Mouse (Mus musculus): ENCODE results near the gene Guk1. TPM values are rescaled to one million over a fixed set of nuclear protein-coding genes. Genes with fewer than 3 reads are reported as not detected.
"Not testable (repeated sequence)": the region's sequence is repeated elsewhere in the genome, so short reads cannot be mapped to it uniquely, and the experiment has no call there.

The Guk1 gene
- polyA plus RNA-seq, 1 experiment from 2014 or later = 109 TPM

DNA sequence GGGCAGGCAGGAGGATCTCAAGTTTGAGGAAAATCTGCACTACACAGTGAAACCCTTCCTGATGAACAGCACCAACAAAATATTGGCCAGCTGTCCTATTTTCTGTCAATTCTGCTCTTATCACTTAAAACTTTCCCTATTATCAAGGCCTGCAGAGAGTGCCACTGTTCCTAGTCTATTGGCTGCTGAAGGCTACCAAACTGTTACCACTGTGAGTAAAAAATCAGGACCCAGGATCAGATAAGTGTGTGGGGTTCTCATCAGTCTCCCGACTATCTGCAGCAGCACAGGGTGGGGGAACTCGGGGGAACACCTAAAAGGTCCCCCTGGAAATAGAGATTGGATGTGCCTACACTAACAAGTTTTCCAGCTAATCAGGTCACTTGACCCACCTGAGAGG, 33.2 kb upstream of the Guk1 start:
- Histone ChIP-seq H3K27ac (no peak overlapping the region), H3K4me3 (no peak overlapping the region), H3K9ac (no peak overlapping the region), H3K4me2 (peak overlapping the region; percentile 80), H3K27me3 (no peaks in the 10 kb centered on the region), H3K36me3 (no peaks in the 10 kb centered on the region), H3K4me1 (replicated peaks) (peaks cover 70% of the 10 kb centered on the region), H3K9me3 (replicated peaks) (no peaks in the 10 kb centered on the region)
- 30% methylated on average over 2 of the region's 2 CpGs for WGBS
- no peak for ATAC-seq (replicated peaks; ENCODE audit: insufficient number of reproducible peaks, insufficient read depth, low FRiP score, low read depth)

DNA sequence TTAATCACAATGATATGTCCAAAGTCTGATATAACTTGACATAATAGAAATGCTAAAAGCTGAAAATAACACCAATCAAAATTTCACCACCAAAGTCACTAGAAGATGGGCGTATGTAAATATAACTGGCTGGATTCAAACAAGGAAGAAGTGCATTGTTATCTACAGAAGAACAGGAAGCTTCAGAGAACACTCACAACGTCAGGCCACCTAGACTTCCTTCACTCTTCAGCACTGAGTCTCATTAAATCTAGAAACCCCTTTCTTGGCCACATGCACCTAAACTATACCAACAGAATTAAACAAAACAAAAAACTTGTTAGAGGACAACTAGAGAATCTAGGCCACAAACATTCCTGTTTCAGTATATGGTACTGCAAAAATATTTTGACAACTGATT, 32.5 kb upstream of the Guk1 start:
- ATAC-seq (replicated peaks; ENCODE audit: insufficient number of reproducible peaks, insufficient read depth, low FRiP score, low read depth) = no peak
- H3K36me3 ChIP-seq = peaks cover 5% of the 10 kb centered on the region; the same call in 1 of the 2 replicates
- WGBS = 23% methylated on average over 2 of the region's 2 CpGs
- peaks cover 70% of the 10 kb centered on the region for H3K4me1 ChIP-seq (replicated peaks)
- H3K27me3 ChIP-seq = no peaks in the 10 kb centered on the region
- H3K9ac ChIP-seq = no peak overlapping the region
- no peaks in the 10 kb centered on the region for H3K9me3 ChIP-seq (replicated peaks)
- H3K27ac ChIP-seq = no peak overlapping the region
- H3K4me3 ChIP-seq = no peak overlapping the region
- H3K4me2 ChIP-seq = no peak overlapping the region; the same call in 1 of the 2 replicates

DNA sequence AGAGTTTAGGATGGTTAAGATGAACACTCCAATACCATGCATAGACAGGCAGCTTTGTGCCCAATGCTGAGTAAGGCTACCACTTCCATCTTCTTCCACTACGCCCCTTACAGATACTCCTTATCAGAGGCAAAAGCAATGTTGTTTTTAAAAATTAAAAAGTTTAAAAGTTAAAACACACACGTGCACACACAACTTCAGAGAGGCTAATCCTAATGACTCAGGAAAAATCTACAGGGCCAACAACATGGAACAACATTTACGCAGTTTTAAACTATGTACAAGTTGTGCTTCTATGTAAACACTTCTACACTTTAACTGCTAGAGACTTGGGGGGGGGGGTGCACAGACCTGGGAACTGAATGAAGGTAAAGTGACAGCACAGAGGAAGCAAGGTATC, 32.0 kb upstream of the Guk1 start:
- Histone ChIP-seq H3K27ac (no peak overlapping the region), H3K9me3 (replicated peaks) (no peaks in the 10 kb centered on the region), H3K4me3 (no peak overlapping the region), H3K9ac (no peak overlapping the region), H3K4me1 (replicated peaks) (peaks cover 70% of the 10 kb centered on the region), H3K4me2 (no peak overlapping the region; the same call in 1 of the 2 replicates), H3K27me3 (no peaks in the 10 kb centered on the region), H3K36me3 (peaks cover 6% of the 10 kb centered on the region; the same call in 1 of the 2 replicates)
- no peak for ATAC-seq (replicated peaks; ENCODE audit: insufficient number of reproducible peaks, insufficient read depth, low FRiP score, low read depth)
- 79% methylated on average over 3 of the region's 3 CpGs for WGBS

DNA sequence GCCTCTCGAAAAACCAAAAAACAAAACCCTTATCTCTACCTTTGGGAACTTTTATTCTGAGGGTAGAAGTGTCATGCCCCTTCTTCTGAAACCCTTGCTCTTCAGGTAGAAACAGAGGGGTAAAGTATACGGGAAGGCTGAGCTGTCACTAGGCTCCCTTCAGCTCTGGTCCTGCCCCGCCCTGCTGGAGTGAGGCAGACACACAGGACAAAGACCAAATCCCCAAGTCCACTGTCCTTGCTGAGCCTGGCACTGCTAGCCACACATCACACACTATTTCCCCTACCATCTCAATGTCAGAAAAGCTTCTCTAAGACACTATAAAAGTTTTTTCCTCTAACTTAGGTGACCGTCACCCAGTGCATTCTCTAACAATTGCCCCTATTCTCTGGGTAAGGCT, 30.3 kb upstream of the Guk1 start:
- Histone ChIP-seq H3K4me2 (no peak overlapping the region), H3K27ac (no peak overlapping the region), H3K36me3 (peaks cover 6% of the 10 kb centered on the region; the same call in 1 of the 2 replicates), H3K9ac (no peak overlapping the region), H3K27me3 (no peaks in the 10 kb centered on the region), H3K4me3 (no peak overlapping the region), H3K9me3 (replicated peaks) (no peaks in the 10 kb centered on the region), H3K4me1 (replicated peaks) (peaks cover 77% of the 10 kb centered on the region)
- 75% methylated on average over 4 of the region's 4 CpGs for WGBS
- no peak for ATAC-seq (replicated peaks; ENCODE audit: insufficient number of reproducible peaks, insufficient read depth, low FRiP score, low read depth)

DNA sequence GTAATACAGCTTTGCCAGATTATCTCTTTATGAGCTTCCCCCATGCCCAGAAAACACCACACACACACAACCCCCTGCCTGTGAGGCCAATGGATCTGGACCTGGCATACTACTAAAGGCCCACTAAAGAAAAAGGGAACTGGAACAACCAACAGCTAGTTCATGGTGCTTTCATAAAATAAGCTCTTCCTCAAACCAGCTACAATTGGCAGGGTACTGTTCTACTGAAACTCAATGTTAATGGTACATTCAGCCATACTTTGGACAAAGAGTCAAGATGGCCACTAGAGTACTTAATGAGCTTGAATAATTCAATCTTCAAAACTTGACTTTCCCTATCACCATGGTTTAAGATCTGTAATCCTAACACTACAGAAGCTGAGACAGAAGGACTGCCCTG, 29.6 kb upstream of the Guk1 start:
- peaks cover 79% of the 10 kb centered on the region for H3K4me1 ChIP-seq (replicated peaks)
- no peak overlapping the region for H3K4me2 ChIP-seq
- no peak overlapping the region for H3K9ac ChIP-seq
- H3K9me3 ChIP-seq (replicated peaks) = no peaks in the 10 kb centered on the region
- H3K27ac ChIP-seq = no peak overlapping the region
- no peak overlapping the region for H3K4me3 ChIP-seq
- ATAC-seq (replicated peaks; ENCODE audit: insufficient number of reproducible peaks, insufficient read depth, low FRiP score, low read depth) = no peak
- peaks cover 6% of the 10 kb centered on the region; the same call in 1 of the 2 replicates for H3K36me3 ChIP-seq
- H3K27me3 ChIP-seq = no peaks in the 10 kb centered on the region

DNA sequence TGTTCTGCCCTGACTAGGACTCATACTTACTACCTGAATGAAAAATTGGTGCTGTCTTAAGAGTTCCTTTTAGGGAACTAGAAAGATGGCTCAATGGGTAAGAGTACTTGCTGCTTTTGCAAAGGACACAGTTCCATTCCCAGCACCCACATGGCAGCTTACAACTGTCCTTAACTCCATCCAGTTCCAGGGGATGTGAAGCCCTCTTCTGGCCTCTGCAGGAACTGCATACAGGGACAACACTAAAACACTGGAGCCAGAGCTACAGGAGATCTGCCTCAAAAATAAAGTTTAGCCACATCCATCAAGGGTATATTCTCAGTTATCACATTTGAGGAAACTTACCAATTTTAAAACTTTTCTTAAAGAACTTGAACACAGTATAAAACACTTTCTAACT, 27.1 kb upstream of the Guk1 start:
- H3K4me3 ChIP-seq = no peak overlapping the region
- ATAC-seq (replicated peaks; ENCODE audit: insufficient number of reproducible peaks, insufficient read depth, low FRiP score, low read depth) = no peak
- no peak overlapping the region for H3K9ac ChIP-seq
- peaks cover 65% of the 10 kb centered on the region for H3K4me1 ChIP-seq (replicated peaks)
- no peaks in the 10 kb centered on the region for H3K27me3 ChIP-seq
- H3K9me3 ChIP-seq (replicated peaks) = no peaks in the 10 kb centered on the region
- H3K27ac ChIP-seq = no peak overlapping the region; the same call in 1 of the 2 replicates
- peaks cover 6% of the 10 kb centered on the region for H3K36me3 ChIP-seq
- H3K4me2 ChIP-seq = no peak overlapping the region

DNA sequence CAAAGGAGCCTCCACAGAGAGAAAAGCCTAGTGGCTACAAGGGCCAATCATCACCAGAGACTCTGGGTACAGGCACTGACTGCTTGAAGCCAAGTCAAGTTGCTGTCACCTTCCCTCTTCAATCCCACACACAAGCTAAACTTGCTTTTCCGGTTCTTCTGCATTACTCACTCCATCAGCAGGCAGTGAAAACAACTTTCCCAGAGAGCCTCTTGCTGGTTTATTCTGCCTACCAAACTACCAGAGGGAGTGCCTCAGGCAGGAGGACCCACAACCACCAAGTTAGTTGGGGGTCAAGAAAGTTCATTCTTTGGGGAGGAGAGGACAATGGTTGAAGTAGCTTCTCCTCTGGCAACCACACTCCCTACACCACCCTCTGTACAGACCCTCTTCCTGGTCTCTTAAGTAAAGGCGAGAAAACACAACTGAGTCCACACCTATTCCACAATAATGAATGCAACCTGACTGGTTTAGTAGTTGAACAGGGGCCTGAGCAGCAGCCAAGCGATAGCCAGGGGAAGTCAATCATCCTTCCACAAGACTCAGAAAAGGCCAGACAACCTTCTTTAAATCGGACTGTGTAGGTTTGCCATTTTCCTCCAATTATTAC, 26.5 kb upstream of the Guk1 start:
- no peaks in the 10 kb centered on the region for H3K9me3 ChIP-seq (replicated peaks)

DNA sequence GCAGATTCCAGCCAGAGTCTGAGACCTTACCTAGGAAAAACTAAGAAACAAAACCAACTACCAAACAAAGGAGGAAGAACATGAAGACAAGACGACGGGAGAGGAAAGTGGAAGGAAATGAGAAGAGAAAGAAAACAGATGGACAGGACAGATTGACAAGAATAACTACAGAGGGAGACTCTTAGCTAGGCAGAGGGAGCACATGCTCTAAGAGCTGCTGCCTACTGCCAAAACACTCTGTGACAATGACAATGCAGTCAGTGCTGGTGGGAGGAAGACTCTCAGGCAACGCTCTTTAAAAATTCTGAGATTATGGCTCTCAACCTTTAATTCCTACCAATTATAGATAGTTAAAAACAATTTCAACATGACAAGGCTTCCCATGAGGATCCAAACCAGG, 24.9 kb upstream of the Guk1 start:
- H3K36me3 ChIP-seq = peaks cover 13% of the 10 kb centered on the region

More for the DNA sequence above, 26.5 kb upstream of the Guk1 start:
- Histone ChIP-seq H3K4me3 (no peak overlapping the region), H3K9ac (no peak overlapping the region), H3K4me1 (replicated peaks) (peaks cover 62% of the 10 kb centered on the region), H3K27me3 (no peaks in the 10 kb centered on the region), H3K27ac (peak overlapping the region; percentile 14; the same call in 1 of the 2 replicates), H3K36me3 (peaks cover 6% of the 10 kb centered on the region), H3K4me2 (no peak overlapping the region)
- 77% methylated on average over 4 of the region's 4 CpGs for WGBS
- ATAC-seq (replicated peaks; ENCODE audit: insufficient number of reproducible peaks, insufficient read depth, low FRiP score, low read depth) = no peak

DNA sequence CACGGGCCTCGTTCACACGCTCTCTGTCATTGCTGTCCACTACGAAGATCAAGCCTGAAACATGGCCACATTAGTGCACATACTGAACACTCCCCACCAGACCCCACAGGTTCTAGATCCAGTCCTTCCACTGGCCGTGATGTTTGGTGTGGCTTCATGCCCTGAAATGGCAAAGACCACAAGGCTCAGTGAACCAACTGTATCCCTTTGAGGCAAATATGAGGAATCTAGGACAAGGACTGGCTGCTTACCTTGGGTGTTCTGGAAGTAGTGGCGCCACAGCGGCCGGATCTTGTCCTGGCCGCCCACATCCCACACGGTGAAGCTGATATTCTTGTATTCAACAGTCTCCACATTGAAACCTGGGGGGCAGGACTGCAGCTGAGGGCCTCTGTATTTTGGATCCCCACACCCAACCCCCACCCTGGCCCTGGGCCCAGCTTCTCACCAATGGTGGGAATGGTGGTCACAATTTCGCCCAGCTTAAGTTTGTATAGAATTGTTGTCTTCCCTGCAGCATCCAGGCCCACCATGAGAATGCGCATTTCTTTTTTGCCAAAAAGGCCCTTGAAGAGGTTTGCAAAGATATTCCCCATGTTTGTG, 21.0 kb upstream of the Guk1 start:
- Histone ChIP-seq H3K27ac (no peak overlapping the region), H3K9me3 (replicated peaks) (no peaks in the 10 kb centered on the region), H3K4me1 (replicated peaks) (peaks cover 52% of the 10 kb centered on the region), H3K4me2 (no peak overlapping the region), H3K27me3 (no peaks in the 10 kb centered on the region), H3K9ac (no peak overlapping the region), H3K36me3 (peaks cover 35% of the 10 kb centered on the region), H3K4me3 (no peak overlapping the region)
- no peak for ATAC-seq (replicated peaks; ENCODE audit: insufficient number of reproducible peaks, insufficient read depth, low FRiP score, low read depth)
- WGBS = 87% methylated on average over 12 of the region's 12 CpGs

More for the DNA sequence above, 24.9 kb upstream of the Guk1 start:
- H3K9ac ChIP-seq = no peak overlapping the region
- H3K4me1 ChIP-seq (replicated peaks) = peaks cover 55% of the 10 kb centered on the region
- WGBS = 64% methylated on average over 3 of the region's 3 CpGs
- H3K4me3 ChIP-seq = no peak overlapping the region
- no peaks in the 10 kb centered on the region for H3K9me3 ChIP-seq (replicated peaks)
- H3K27ac ChIP-seq = no peak overlapping the region
- no peak overlapping the region for H3K4me2 ChIP-seq
- H3K27me3 ChIP-seq = no peaks in the 10 kb centered on the region
- ATAC-seq (replicated peaks; ENCODE audit: insufficient number of reproducible peaks, insufficient read depth, low FRiP score, low read depth) = no peak

DNA sequence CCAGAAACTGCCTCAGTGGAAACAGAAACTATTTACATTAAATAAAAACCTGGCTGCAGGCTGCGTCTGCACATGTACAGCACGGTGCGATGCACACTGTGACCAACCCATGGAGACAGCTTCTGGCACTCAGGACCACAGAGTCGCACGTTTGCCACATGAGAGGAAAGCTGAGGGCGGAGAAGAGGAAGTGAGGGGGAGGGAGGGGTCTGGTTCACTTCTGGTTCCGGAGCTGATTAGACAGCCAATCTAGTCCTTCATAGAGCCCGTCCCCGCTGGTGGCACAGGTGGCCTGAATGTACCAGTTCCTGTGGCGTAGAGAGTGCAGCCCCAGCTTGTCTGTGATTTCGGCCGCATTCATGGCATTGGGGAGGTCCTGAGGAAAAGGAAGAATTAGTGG, 20.3 kb upstream of the Guk1 start:
- 74% methylated on average over 12 of the region's 12 CpGs for WGBS
- not testable (repeated sequence) for H3K27ac ChIP-seq; H3K4me3 ChIP-seq; ATAC-seq (replicated peaks; ENCODE audit: insufficient number of reproducible peaks, insufficient read depth, low FRiP score, low read depth); H3K9ac ChIP-seq; H3K27me3 ChIP-seq; H3K9me3 ChIP-seq (replicated peaks); H3K4me2 ChIP-seq
- Histone ChIP-seq H3K36me3 (peaks cover 35% of the 10 kb centered on the region), H3K4me1 (replicated peaks) (peaks cover 51% of the 10 kb centered on the region)

DNA sequence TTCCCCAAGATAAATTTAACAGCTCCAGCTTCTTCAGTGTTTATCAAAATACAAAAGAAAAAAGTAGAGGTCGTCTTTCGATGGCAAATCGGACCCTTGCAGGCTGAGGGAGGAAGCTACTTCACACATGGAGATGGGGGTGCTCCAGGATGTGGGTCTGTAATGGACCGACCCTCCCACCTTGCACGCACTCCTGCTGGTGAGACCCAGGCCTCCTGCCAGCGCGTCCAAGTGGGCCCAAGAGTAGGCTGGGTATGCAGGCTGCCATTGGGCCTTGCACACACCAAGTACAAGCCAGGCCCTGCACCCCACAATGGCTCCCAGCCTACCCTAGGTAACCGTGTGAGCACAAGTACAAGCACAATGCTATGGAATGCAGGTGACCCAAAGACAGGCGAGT, 19.5 kb upstream of the Guk1 start:
- Histone ChIP-seq H3K36me3 (peaks cover 36% of the 10 kb centered on the region), H3K4me1 (replicated peaks) (peaks cover 46% of the 10 kb centered on the region)
- H3K27me3 ChIP-seq; H3K4me3 ChIP-seq; H3K4me2 ChIP-seq; H3K27ac ChIP-seq; H3K9ac ChIP-seq; ATAC-seq (replicated peaks; ENCODE audit: insufficient number of reproducible peaks, insufficient read depth, low FRiP score, low read depth); H3K9me3 ChIP-seq (replicated peaks): not testable (repeated sequence)
- 85% methylated on average over 9 of the region's 9 CpGs for WGBS

DNA sequence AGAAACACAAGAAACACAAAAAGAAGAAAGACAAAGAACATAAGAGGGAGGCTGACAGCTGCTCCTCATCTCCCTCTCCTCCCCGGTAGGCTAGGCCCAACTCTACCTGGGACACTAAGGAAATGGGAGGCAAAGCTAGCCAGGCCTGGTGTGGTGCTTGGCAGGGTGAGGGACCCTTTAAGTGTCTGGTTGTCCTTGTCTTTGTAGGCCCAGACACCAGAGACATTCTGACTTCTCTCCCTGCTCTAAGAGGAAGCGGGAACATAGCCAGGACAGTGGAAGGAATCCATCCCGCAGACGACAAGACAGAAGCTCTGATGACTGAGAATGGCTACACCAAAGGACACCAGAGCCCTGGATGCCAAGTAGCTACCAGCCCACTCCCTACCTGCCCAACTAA, 18.0 kb upstream of the Guk1 start:
- no peak overlapping the region for H3K4me2 ChIP-seq
- no peak for ATAC-seq (replicated peaks; ENCODE audit: insufficient number of reproducible peaks, insufficient read depth, low FRiP score, low read depth)
- H3K27ac ChIP-seq = no peak overlapping the region
- WGBS = 74% methylated on average over 4 of the region's 4 CpGs
- no peaks in the 10 kb centered on the region for H3K27me3 ChIP-seq
- H3K4me1 ChIP-seq (replicated peaks) = peaks cover 42% of the 10 kb centered on the region
- H3K9me3 ChIP-seq (replicated peaks) = no peaks in the 10 kb centered on the region
- H3K36me3 ChIP-seq = peaks cover 51% of the 10 kb centered on the region
- H3K4me3 ChIP-seq = no peak overlapping the region
- no peak overlapping the region for H3K9ac ChIP-seq

Data from heart, embryonic 15.5 days (tissue).